Comparison of ENCODE assay signal across 8 mouse cellular contexts in genomic region chr17:5402069-5402468, GRCm38 (mm10). TPM values are rescaled to one million over a fixed set of nuclear protein-coding genes. Genes with fewer than 3 reads are reported as not detected.
DNase-seq lines count a peak whose midpoint lies in the region; TF ChIP-seq lines count a peak whose summit lies in the region.

No protein-coding gene starts in this region.

- peak; percentile 60 for DNase-seq in MEL-GATA-1-ER (ENCODE audit: extremely low read depth, low read depth)
- DNase-seq in brain, embryonic 14.5 days (ENCODE audit: low read depth): peak; percentile 56
- DNase-seq in forebrain, embryonic 10.5 days (ENCODE audit: extremely low spot score, low spot score): peak; percentile 76
- DNase-seq in heart, postnatal 10 days: peak; percentile 60 to 84
- DNase-seq in kidney, postnatal 36 days: peak; percentile 47 to 88
- DNase-seq in lung, postnatal 14 days: peak; percentile 76
- DNase-seq in retina, embryonic 14.5 days (ENCODE audit: low spot score): peak; percentile 88
- peak; percentile 78 for DNase-seq in urinary bladder, postnatal 25 days (ENCODE audit: low spot score)

- TF ChIP-seq CTCF in brain, embryonic 14.5 days (IDR thresholded peaks at IDR 0.05; ENCODE audit: borderline replicate concordance, extremely low read depth, insufficient read depth, insufficient read length): peak; percentile 86

- H3K4me3 ChIP-seq in forebrain, embryonic 10.5 days: peak overlapping the region; percentile 18; the same call in 1 of the 2 replicates

- 2% methylated on average over 9 of the region's 9 CpGs for WGBS in forebrain, embryonic 10.5 days

- H3K36me3 ChIP-seq in forebrain, embryonic 10.5 days (replicated peaks): no peaks in the 10 kb centered on the region

- no peak overlapping the region for H3K27ac ChIP-seq in forebrain, embryonic 10.5 days

- H3K9me3 ChIP-seq in forebrain, embryonic 10.5 days: no peaks in the 10 kb centered on the region

- H3K27me3 ChIP-seq in forebrain, embryonic 10.5 days (ENCODE audit: poor library complexity, severe bottlenecking): peaks cover 83% of the 10 kb centered on the region

- H3K4me1 ChIP-seq in forebrain, embryonic 10.5 days: peaks cover 39% of the 10 kb centered on the region

- intact Hi-C loops in heart, postnatal 10 days (cut with DNase I): loop anchor here (5.0 kb wide), 1 partner anchor 1830 kb away; no protein-coding TSS in a partner anchor

- no peak for TF ChIP-seq POLR2A in brain, embryonic 14.5 days (IDR thresholded peaks at IDR 0.05; ENCODE audit: borderline replicate concordance, extremely low read depth, insufficient read depth, insufficient read length, poor library complexity, severe bottlenecking)

RNA-seq across cellular contexts. Expression of gene Ldhal6b, which starts 16.5 kb away (rescaled TPM):
- 0.57 and 0.86 TPM in 2 replicates for polyA plus RNA-seq in brain, embryonic 14.5 days (2012; rRNA removed)
- polyA plus RNA-seq in forebrain, embryonic 10.5 days (2016; fragmentation: Nextera tagmentation; extraction: Ambion mirVana): not detected in 2 replicates
- total RNA-seq in heart, postnatal 10 days (2021): 1 to 10 TPM in 1 of 2 experiments, under 1 TPM in 1; 0.82 to 1.4 TPM

RNA-seq across cellular contexts. Expression of gene Tmem242, which starts 38.0 kb away (rescaled TPM):
- 26.7 and 35.9 TPM in 2 replicates for polyA plus RNA-seq in brain, embryonic 14.5 days (2012; rRNA removed)
- 125 and 129 TPM in 2 replicates for polyA plus RNA-seq in forebrain, embryonic 10.5 days (2016; fragmentation: Nextera tagmentation; extraction: Ambion mirVana)
- total RNA-seq in heart, postnatal 10 days (2021): 100 to 1,000 TPM; 124 to 126 TPM
